Mouse (Mus musculus): Measurements from ENCODE around the gene Rnase12.

DNA sequence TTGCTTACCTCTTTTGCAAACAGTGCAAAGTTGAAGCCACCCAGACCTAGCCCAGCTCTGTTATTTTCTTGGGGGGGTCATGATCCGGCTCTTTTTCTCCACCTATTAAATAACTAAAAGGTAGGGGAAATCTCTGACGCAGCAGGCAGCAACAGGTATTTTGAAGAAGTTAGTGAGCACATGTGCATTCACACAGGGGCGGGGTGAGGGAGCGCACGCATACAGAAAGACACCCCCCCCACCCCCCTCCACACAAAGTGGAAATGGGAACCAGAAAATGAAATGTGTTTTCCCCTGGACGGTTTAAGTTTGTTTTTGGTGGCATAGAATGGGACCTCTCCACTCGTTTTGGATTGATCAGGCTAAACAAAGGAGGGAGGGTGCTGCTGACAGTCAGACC lies 26.3 kb upstream of the Rnase12 start:
- TF ChIP-seq GATA1 (IDR thresholded peaks at IDR 0.05; ENCODE audit: low read length) (no peak), TAL1 (IDR thresholded peaks at IDR 0.05; ENCODE audit: low read length) (no peak)

Data from erythroblast, embryonic 14.5 days (primary cell).